Mouse (Mus musculus) spleen, adult 18-20 months (tissue): ENCODE measurements around the gene Hcar1.
A peak's percentile ranks its signal among the peaks of the same experiment; 100 is the strongest.

Experiments
- DNase-seq, 2 experiments: peaks; one replicate each; pipeline ENCODE4 v3.0.0; 2022; ENCODE audit warnings: mixed read lengths in 2 of 2

Gene Hcar1

GRCm38 (mm10) chr5:123862374-123863350 is 17.2 kb downstream of the Hcar1 start:
- DNase-seq, result no peak

DNA sequence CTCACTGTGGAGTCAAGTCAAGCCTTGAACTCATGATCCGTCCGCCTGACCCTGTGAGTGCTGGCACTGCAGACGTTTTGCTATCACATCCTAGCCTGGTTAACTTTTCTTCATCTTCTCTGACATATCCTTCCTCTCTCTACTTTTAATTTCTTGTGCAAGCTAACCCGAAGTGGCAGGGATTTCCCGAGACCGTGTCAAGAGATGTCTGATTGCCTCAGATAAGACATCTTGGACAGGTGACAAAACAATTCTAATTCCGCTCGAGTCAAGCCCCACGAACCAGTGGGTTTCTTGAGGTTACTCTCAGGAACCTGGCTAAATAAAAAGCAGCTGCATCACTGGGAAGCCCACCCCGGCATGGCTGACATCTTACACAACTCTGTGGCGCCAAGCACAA is 21.0 kb downstream of the Hcar1 start:
- no peak for DNase-seq

GRCm38 (mm10) chr5:123854511-123854910 is 25.3 kb downstream of the Hcar1 start:
- no peak for DNase-seq

DNA sequence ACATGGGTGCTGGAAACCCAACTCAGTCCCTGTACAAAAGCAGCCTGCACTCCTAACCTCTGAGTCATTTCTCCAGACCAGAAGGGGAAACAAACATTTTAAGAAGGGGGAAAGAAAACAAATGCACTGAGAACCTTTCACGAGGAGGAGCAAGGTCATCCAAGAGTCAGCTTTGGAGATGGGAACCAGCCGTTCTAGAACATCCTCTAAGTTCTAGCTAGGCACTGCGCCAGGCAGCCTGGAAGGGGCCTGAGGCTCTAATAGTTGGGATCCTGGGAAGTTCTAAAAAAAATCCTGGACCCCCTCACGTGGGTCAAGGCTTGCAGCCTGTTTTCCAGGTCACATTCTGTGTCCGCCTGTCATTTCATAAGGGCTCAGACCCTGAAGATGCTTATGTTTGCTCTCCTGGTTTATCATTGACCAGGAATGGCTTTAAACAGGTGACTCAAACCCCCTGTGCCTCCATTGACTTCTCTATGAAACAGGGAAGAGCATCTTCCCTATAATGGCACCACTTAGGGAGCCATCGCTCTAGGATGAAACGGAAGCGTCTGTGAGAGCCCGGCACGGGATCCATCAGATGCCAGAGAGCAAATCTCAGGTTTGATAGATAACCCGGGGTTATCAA is 25.8 kb downstream of the Hcar1 start:
- no peak for DNase-seq

DNA sequence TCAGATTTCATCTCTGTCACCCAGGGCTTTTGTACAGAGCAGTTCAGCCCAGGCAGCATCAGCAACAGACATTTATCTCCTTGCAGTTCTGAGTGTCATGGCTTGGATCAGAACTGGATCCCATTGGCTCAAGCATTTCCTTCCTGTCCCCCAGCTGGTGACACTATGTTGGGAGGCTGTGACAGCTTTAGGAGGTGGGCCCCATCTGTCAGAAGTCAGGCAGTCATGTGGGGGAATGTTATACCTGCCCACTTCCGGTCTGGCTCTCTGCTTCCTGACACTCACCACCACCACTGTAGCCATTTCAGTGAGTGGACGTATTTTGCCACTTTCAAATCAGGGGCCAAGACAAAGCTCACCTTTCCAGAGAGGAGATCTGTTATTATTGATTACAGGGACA is 28.4 kb downstream of the Hcar1 start:
- no peak for DNase-seq

- DNase-seq, result no peak
Observed at GRCm38 (mm10) chr5:123844316-123844715, 35.5 kb downstream of the Hcar1 start.

GRCm38 (mm10) chr5:123843816-123844215 is 36.0 kb downstream of the Hcar1 start:
- DNase-seq, result no peak

DNA sequence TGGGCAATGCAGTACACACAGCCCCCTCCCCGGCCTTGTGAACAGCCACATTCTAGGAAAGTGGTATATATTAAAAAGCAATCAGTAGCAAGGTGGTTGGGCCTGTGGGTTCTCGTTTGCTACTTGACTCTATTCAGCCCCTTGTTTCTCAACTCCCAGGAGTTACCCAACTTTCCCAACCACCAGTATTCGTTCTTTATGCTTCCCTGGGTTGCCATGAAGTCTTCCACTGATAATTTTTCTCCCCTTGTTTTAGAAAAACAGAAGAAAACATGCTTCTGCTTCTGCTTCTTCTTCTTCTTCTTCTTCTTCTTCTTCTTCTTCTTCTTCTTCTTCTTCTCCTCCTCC is 36.9 kb downstream of the Hcar1 start:
- no peak for DNase-seq

DNA sequence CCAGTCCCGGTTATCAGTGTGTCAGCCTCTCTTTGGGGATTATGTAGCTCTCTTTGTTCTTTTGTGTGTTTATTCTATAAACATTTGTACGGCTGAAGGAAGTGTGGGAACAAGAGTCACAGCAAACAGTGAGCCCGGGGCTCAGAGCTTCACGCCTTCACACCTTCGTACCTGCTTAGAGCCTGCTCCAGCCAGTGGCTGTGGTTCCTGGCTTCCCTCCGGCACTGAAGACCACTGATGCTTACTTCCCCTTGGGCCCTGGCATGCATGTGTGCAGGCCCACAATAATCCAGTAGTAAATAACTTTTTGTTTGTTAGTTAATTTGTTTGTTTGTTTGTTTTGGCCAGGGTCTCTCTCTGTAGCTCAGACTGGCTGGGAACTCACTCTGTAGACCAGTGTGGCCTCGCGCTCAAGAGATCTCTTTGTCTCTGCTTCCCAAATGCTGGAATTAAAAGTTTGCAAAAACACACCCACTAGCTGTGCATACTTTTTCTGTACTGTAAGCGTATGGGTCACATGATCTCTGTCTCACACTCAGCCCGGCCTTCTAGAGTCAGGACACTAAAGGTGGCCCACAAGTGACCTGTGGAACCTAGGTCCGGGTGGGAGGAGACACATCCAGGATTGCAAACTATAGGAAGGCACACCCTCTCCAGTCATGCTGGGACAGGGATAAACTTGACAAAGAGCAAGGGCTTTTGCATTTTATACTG is 37.4 kb downstream of the Hcar1 start:
- DNase-seq, result no peak

DNA sequence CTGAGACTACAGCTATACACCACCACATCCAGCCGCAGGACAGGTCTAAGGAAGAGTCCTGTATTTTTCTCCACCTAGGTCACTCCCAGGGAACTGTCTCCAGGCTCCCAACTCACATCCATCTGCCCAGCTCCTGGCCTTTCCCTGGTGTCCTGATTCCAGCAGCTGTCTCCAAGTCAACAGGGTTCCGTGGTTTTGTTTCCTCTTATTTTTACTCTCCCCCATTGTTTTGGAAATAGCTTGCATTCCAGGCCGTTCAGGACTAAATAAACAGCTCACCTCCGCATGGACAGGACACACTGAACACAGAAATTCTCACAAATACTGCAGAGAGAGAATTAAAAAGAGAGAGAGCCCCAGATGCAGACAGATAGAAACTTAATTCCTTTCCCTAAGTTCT is 42.4 kb downstream of the Hcar1 start:
- DNase-seq, result no peak

DNA sequence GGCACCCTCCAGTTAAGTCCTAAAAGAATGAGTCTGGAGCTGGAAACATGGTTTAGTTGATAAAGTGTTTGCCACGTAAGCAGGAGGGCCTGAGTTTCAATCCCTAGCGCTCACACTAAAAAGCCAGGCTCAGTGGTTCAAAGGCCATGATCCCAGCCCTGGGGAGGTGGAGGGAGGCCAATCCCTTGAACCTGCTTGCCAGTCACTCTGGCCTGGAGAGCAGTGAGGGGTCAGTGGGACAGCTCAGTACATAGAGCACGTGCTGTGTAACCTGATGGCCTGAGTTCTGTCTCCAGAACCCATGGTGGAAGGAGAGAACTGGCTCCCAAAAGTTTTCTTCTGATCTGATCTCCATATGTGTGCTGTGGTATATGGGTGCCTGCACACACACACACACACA is 45.0 kb downstream of the Hcar1 start:
- DNase-seq, result no peak

DNA sequence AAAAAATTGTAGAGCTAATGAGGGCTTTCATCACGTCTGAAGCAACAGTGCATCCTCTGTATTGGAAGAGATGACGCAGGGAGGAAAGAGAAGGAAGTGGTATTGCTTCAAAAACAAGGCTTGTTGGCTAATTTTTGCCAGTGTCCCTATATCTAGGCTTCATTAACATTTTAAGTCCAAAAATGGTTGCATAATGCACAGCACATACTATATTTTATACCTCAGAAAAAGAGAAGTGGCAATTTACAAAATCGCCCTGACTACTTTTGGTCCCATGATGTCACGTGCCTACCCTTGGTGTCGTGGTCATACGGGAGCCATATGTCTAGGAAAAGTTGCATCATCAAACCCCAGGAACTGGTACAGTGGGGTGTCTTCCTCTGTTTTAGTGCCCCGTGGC is 47.5 kb downstream of the Hcar1 start:
- DNase-seq, result no peak

GRCm38 (mm10) chr5:123827659-123828091 is 52.1 kb downstream of the Hcar1 start:
- DNase-seq, result peak in 1 of 2 experiments; percentile 12
